Mouse (Mus musculus): ENCODE data around the gene Fam187a. TPM values are rescaled to one million over a fixed set of nuclear protein-coding genes. Genes with fewer than 3 reads are reported as not detected.

Fam187a gene
- polyA plus RNA-seq, 1 experiment = 0.05 TPM

- no peaks in the 10 kb centered on the region for H3K79me3 ChIP-seq (ENCODE audit: low read depth)
- H3K27me3 ChIP-seq (ENCODE audit: control insufficient read depth, insufficient read depth, insufficient read length) = no peaks in the 10 kb centered on the region
- peaks cover 97% of the 10 kb centered on the region for H3K36me3 ChIP-seq (ENCODE audit: control insufficient read depth, insufficient read depth)
- no peaks in the 10 kb centered on the region for H3K79me2 ChIP-seq (ENCODE audit: control insufficient read depth, insufficient read depth)
- H3ac ChIP-seq (ENCODE audit: control insufficient read depth, insufficient read length, low read depth) = no peak overlapping the region
- no peak for TF ChIP-seq MYOD1 (IDR thresholded peaks at IDR 0.05; ENCODE audit: control insufficient read depth, insufficient read length, low read depth)
- TF ChIP-seq MYOG (IDR thresholded peaks at IDR 0.05; ENCODE audit: control insufficient read depth, extremely low read depth, insufficient read length) = no peak
- TF ChIP-seq CTCF (IDR thresholded peaks at IDR 0.05; ENCODE audit: control insufficient read depth, insufficient read depth, insufficient read length) = no peak
- TF ChIP-seq CEBPB (IDR thresholded peaks at IDR 0.05; ENCODE audit: low read depth) = no peak
- no peak for TF ChIP-seq MAX (IDR thresholded peaks at IDR 0.05)
- TF ChIP-seq FOSL1 (IDR thresholded peaks at IDR 0.05; ENCODE audit: insufficient read depth, low read length, poor library complexity, severe bottlenecking) = no peak
- TF ChIP-seq USF1 (IDR thresholded peaks at IDR 0.05; ENCODE audit: low read depth) = no peak
- H3K4me3 ChIP-seq (ENCODE audit: insufficient read depth, poor library complexity, severe bottlenecking) = no peak overlapping the region
Measured at GRCm38 (mm10) chr11:102864272-102864671, 20.7 kb upstream of the Fam187a start.

GRCm38 (mm10) chr11:102874801-102875334 lies 10.1 kb upstream of the Fam187a start:
- TF ChIP-seq USF1 (IDR thresholded peaks at IDR 0.05; ENCODE audit: low read depth) = no peak
- TF ChIP-seq MYOG (IDR thresholded peaks at IDR 0.05; ENCODE audit: control insufficient read depth, extremely low read depth, insufficient read length) = no peak
- TF ChIP-seq FOSL1 (IDR thresholded peaks at IDR 0.05; ENCODE audit: insufficient read depth, low read length, poor library complexity, severe bottlenecking) = no peak
- no peak for TF ChIP-seq MYOD1 (IDR thresholded peaks at IDR 0.05; ENCODE audit: control insufficient read depth, insufficient read length, low read depth)
- TF ChIP-seq CTCF (IDR thresholded peaks at IDR 0.05; ENCODE audit: control insufficient read depth, insufficient read depth, insufficient read length) = no peak
- TF ChIP-seq MAX (IDR thresholded peaks at IDR 0.05) = no peak
- TF ChIP-seq CEBPB (IDR thresholded peaks at IDR 0.05; ENCODE audit: low read depth) = no peak
- Histone ChIP-seq H3K36me3 (ENCODE audit: control insufficient read depth, insufficient read depth) (peaks cover 64% of the 10 kb centered on the region), H3K79me3 (ENCODE audit: low read depth) (peaks cover 25% of the 10 kb centered on the region), H3K79me2 (ENCODE audit: control insufficient read depth, insufficient read depth) (peaks cover 47% of the 10 kb centered on the region), H3K4me3 (ENCODE audit: insufficient read depth, poor library complexity, severe bottlenecking) (no peak overlapping the region), H3K27me3 (ENCODE audit: control insufficient read depth, insufficient read depth, insufficient read length) (no peaks in the 10 kb centered on the region), H3ac (ENCODE audit: control insufficient read depth, insufficient read length, low read depth) (no peak overlapping the region)

- TF ChIP-seq CTCF (IDR thresholded peaks at IDR 0.05; ENCODE audit: control insufficient read depth, insufficient read depth, insufficient read length) (no peak), MYOD1 (IDR thresholded peaks at IDR 0.05; ENCODE audit: control insufficient read depth, insufficient read length, low read depth) (no peak), CEBPB (IDR thresholded peaks at IDR 0.05; ENCODE audit: low read depth) (no peak), USF1 (IDR thresholded peaks at IDR 0.05; ENCODE audit: low read depth) (no peak), FOSL1 (IDR thresholded peaks at IDR 0.05; ENCODE audit: insufficient read depth, low read length, poor library complexity, severe bottlenecking) (no peak), MAX (IDR thresholded peaks at IDR 0.05) (no peak), MYOG (IDR thresholded peaks at IDR 0.05; ENCODE audit: control insufficient read depth, extremely low read depth, insufficient read length) (no peak)
- Histone ChIP-seq H3K4me3 (ENCODE audit: insufficient read depth, poor library complexity, severe bottlenecking) (no peak overlapping the region), H3ac (ENCODE audit: control insufficient read depth, insufficient read length, low read depth) (peak overlapping the region; percentile 18), H3K79me2 (ENCODE audit: control insufficient read depth, insufficient read depth) (peaks cover 45% of the 10 kb centered on the region), H3K79me3 (ENCODE audit: low read depth) (peaks cover 31% of the 10 kb centered on the region), H3K36me3 (ENCODE audit: control insufficient read depth, insufficient read depth) (peaks cover 34% of the 10 kb centered on the region), H3K27me3 (ENCODE audit: control insufficient read depth, insufficient read depth, insufficient read length) (no peaks in the 10 kb centered on the region)
Measured at GRCm38 (mm10) chr11:102879558-102879957, 5.4 kb upstream of the Fam187a start.

GRCm38 (mm10) chr11:102880585-102881313 lies 4.2 kb upstream of the Fam187a start, which contains the start of the genes Eftud2 and Ccdc103:
Gene Eftud2 (minus strand): TSS chr11:102880985.
Gene Ccdc103 (plus strand): TSS chr11:102881204.
- Histone ChIP-seq H3K79me2 (ENCODE audit: control insufficient read depth, insufficient read depth) (peaks cover 45% of the 10 kb centered on the region), H3ac (ENCODE audit: control insufficient read depth, insufficient read length, low read depth) (peak within 1 kb of the TSS; percentile 95), H3K79me3 (ENCODE audit: low read depth) (peaks cover 30% of the 10 kb centered on the region), H3K27me3 (ENCODE audit: control insufficient read depth, insufficient read depth, insufficient read length) (no peaks in the 10 kb centered on the region), H3K4me3 (ENCODE audit: insufficient read depth, poor library complexity, severe bottlenecking) (peak within 1 kb of the TSS; percentile 90), H3K36me3 (ENCODE audit: control insufficient read depth, insufficient read depth) (peaks cover 22% of the 10 kb centered on the region)
- no peak for TF ChIP-seq MYOG (IDR thresholded peaks at IDR 0.05; ENCODE audit: control insufficient read depth, extremely low read depth, insufficient read length)
- TF ChIP-seq MAX (IDR thresholded peaks at IDR 0.05) = peak; percentile 100
- peak; percentile 100 for TF ChIP-seq USF1 (IDR thresholded peaks at IDR 0.05; ENCODE audit: low read depth)

GRCm38 (mm10) chr11:102881314-102882198 lies 3.4 kb upstream of the Fam187a start:
- peak overlapping the region; percentile 90 for H3K4me3 ChIP-seq (ENCODE audit: insufficient read depth, poor library complexity, severe bottlenecking)
- peaks cover 43% of the 10 kb centered on the region for H3K79me2 ChIP-seq (ENCODE audit: control insufficient read depth, insufficient read depth)
- H3K79me3 ChIP-seq (ENCODE audit: low read depth) = peaks cover 28% of the 10 kb centered on the region
- peaks cover 15% of the 10 kb centered on the region for H3K36me3 ChIP-seq (ENCODE audit: control insufficient read depth, insufficient read depth)
- no peak for TF ChIP-seq CTCF (IDR thresholded peaks at IDR 0.05; ENCODE audit: control insufficient read depth, insufficient read depth, insufficient read length)
- no peak for TF ChIP-seq MAX (IDR thresholded peaks at IDR 0.05)
- no peak for TF ChIP-seq MYOG (IDR thresholded peaks at IDR 0.05; ENCODE audit: control insufficient read depth, extremely low read depth, insufficient read length)
- no peak for TF ChIP-seq FOSL1 (IDR thresholded peaks at IDR 0.05; ENCODE audit: insufficient read depth, low read length, poor library complexity, severe bottlenecking)
- no peak for TF ChIP-seq CEBPB (IDR thresholded peaks at IDR 0.05; ENCODE audit: low read depth)
- no peak for TF ChIP-seq MYOD1 (IDR thresholded peaks at IDR 0.05; ENCODE audit: control insufficient read depth, insufficient read length, low read depth)
- no peak for TF ChIP-seq USF1 (IDR thresholded peaks at IDR 0.05; ENCODE audit: low read depth)
- H3ac ChIP-seq (ENCODE audit: control insufficient read depth, insufficient read length, low read depth) = peak overlapping the region; percentile 26
- no peaks in the 10 kb centered on the region for H3K27me3 ChIP-seq (ENCODE audit: control insufficient read depth, insufficient read depth, insufficient read length)

All from C2C12 (cell line).